Mouse (Mus musculus) liver, adult (tissue): ENCODE measurements around the gene Tlr3.

Experiments
- GATA4 ChIP-seq: IDR thresholded peaks from 2 replicates; pipeline ENCODE4 v1.6.1; 2014; ENCODE audit warnings: mild to moderate bottlenecking, low read length; ENCODE audit not compliant: insufficient replicate concordance

Tlr3 gene

GRCm38 (mm10) chr8:45374071-45374470 is 36.8 kb downstream of the Tlr3 start:
- TF ChIP-seq GATA4 = no peak

GRCm38 (mm10) chr8:45367154-45367553 is 43.7 kb downstream of the Tlr3 start:
- no peak for TF ChIP-seq GATA4

GRCm38 (mm10) chr8:45363220-45363619 is 47.7 kb downstream of the Tlr3 start:
- TF ChIP-seq GATA4 = no peak

GRCm38 (mm10) chr8:45362323-45362722 is 48.6 kb downstream of the Tlr3 start:
- no peak for TF ChIP-seq GATA4

- no peak for TF ChIP-seq GATA4
These were observed 51.7 kb downstream of the Tlr3 start for GRCm38 (mm10) chr8:45359091-45359605.

GRCm38 (mm10) chr8:45358132-45358918 is 52.6 kb downstream of the Tlr3 start:
- TF ChIP-seq GATA4 = no peak

GRCm38 (mm10) chr8:45355809-45356208 is 55.1 kb downstream of the Tlr3 start:
- no peak for TF ChIP-seq GATA4
